Mouse (Mus musculus): ENCODE data around the gene Acot2. TPM values are rescaled to one million over a fixed set of nuclear protein-coding genes. Genes with fewer than 3 reads are reported as not detected.

The Acot2 gene
- polyA plus RNA-seq, 1 experiment = 0.94 TPM

DNA sequence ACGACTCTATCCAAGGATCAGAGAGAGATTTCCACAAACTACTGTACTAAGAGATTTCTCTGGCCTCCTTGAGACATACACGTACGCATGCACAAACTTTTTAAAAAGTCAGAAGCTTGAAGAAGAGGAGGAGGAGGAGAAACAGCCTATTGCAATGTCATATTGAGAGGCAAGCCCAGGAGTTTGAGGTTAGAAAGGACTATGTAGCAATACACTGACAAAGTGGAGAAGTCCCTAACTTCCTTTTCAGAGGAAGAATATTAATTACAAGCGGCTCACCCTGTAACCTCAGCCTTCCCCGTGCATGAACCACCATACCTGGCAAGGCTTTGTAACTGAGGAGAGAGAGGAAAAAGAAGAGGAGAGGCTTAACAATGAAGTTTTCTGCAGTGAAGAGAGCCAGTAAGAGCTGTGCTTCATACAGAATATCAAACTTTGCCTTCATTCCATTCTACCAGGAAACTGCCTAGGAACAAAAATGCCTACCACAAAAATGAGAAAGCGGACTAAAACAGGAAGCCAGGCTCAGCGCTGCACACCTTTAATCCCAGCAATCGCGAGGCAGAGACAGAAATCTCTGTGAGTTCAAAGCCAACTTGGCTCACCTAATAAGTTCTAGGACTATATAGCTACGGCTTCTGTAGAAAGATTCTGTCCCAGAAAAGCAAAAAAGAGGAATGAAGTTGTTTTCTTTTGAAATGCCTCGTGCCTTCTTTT lies 37.7 kb upstream of the Acot2 start:
- no peaks in the 10 kb centered on the region for H3K36me3 ChIP-seq (ENCODE audit: control insufficient read depth, insufficient read depth, low read length)
- TF ChIP-seq POLR2A (IDR thresholded peaks at IDR 0.05; ENCODE audit: control insufficient read depth, low read depth, low read length) = no peak
- TF ChIP-seq CTCF (IDR thresholded peaks at IDR 0.05; ENCODE audit: control insufficient read depth, insufficient read depth, insufficient replicate concordance, low read depth, low read length) = no peak
- H3K4me3 ChIP-seq (ENCODE audit: control insufficient read depth, low read depth, low read length) = peak overlapping the region; percentile 88
- H3K27ac ChIP-seq (ENCODE audit: control insufficient read depth, insufficient read depth, low read depth, low read length) = peak overlapping the region; percentile 82
- no peaks in the 10 kb centered on the region for H3K27me3 ChIP-seq (ENCODE audit: control insufficient read depth, insufficient read depth, low read length)
- H3K4me1 ChIP-seq (ENCODE audit: control insufficient read depth, insufficient read depth, low read length) = peaks cover 17% of the 10 kb centered on the region

- Histone ChIP-seq H3K27me3 (ENCODE audit: control insufficient read depth, insufficient read depth, low read length) (no peaks in the 10 kb centered on the region), H3K4me3 (ENCODE audit: control insufficient read depth, low read depth, low read length) (peak within 1 kb of the TSS; percentile 88), H3K4me1 (ENCODE audit: control insufficient read depth, insufficient read depth, low read length) (peaks cover 17% of the 10 kb centered on the region), H3K27ac (ENCODE audit: control insufficient read depth, insufficient read depth, low read depth, low read length) (peak within 1 kb of the TSS; percentile 82), H3K36me3 (ENCODE audit: control insufficient read depth, insufficient read depth, low read length) (no peaks in the 10 kb centered on the region)
- TF ChIP-seq CTCF (IDR thresholded peaks at IDR 0.05; ENCODE audit: control insufficient read depth, insufficient read depth, insufficient replicate concordance, low read depth, low read length) (no peak), POLR2A (IDR thresholded peaks at IDR 0.05; ENCODE audit: control insufficient read depth, low read depth, low read length) (peak; percentile 63)
Measured at GRCm38 (mm10) chr12:83950493-83950839, 37.2 kb upstream of the Acot2 start, which contains the start of gene Riox1. TSS of gene Riox1 (plus strand) at chr12:83950608.

GRCm38 (mm10) chr12:83950840-83951701 lies 36.6 kb upstream of the Acot2 start:
- Histone ChIP-seq H3K4me3 (ENCODE audit: control insufficient read depth, low read depth, low read length) (peak overlapping the region; percentile 88), H3K27me3 (ENCODE audit: control insufficient read depth, insufficient read depth, low read length) (no peaks in the 10 kb centered on the region), H3K27ac (ENCODE audit: control insufficient read depth, insufficient read depth, low read depth, low read length) (peak overlapping the region; percentile 82), H3K36me3 (ENCODE audit: control insufficient read depth, insufficient read depth, low read length) (no peaks in the 10 kb centered on the region), H3K4me1 (ENCODE audit: control insufficient read depth, insufficient read depth, low read length) (peaks cover 17% of the 10 kb centered on the region)
- no peak for TF ChIP-seq CTCF (IDR thresholded peaks at IDR 0.05; ENCODE audit: control insufficient read depth, insufficient read depth, insufficient replicate concordance, low read depth, low read length)
- no peak for TF ChIP-seq POLR2A (IDR thresholded peaks at IDR 0.05; ENCODE audit: control insufficient read depth, low read depth, low read length)

DNA sequence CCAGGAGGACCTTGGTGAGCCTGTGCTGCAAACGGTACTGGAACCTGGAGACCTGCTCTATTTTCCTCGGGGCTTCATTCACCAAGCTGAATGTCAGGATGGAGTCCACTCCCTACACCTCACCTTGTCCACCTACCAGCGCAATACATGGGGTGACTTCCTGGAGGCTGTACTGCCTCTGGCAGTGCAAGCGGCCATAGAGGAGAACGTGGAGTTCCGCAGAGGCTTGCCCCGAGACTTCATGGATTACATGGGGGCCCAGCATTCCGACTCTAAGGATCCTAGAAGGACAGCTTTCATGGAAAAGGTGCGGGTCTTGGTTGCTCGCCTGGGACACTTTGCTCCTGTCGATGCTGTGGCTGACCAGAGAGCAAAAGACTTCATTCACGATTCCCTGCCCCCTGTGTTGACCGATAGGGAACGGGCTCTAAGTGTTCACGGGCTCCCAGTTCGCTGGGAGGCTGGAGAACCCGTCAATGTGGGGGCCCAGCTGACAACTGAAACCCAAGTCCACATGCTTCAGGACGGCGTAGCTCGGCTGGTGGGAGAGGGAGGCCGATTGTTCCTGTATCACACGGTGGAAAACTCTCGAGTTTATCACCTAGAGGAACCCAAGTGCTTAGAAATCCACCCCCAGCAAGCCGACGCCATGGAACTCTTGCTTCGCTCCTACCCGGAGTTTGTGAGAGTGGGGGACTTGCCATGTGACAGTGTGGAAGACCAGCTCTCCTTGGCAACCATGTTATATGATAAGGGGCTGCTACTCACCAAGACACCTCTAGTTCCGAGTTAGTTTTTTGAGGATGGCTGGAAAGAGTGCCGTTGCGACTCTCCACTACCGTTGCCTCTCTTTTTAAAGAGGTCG lies 35.7 kb upstream of the Acot2 start:
- H3K4me3 ChIP-seq (ENCODE audit: control insufficient read depth, low read depth, low read length) = peak overlapping the region; percentile 88
- TF ChIP-seq POLR2A (IDR thresholded peaks at IDR 0.05; ENCODE audit: control insufficient read depth, low read depth, low read length) (no peak), CTCF (IDR thresholded peaks at IDR 0.05; ENCODE audit: control insufficient read depth, insufficient read depth, insufficient replicate concordance, low read depth, low read length) (no peak)
- no peaks in the 10 kb centered on the region for H3K27me3 ChIP-seq (ENCODE audit: control insufficient read depth, insufficient read depth, low read length)
- H3K36me3 ChIP-seq (ENCODE audit: control insufficient read depth, insufficient read depth, low read length) = no peaks in the 10 kb centered on the region
- no peak overlapping the region; the same call in 1 of the 2 replicates for H3K27ac ChIP-seq (ENCODE audit: control insufficient read depth, insufficient read depth, low read depth, low read length)
- H3K4me1 ChIP-seq (ENCODE audit: control insufficient read depth, insufficient read depth, low read length) = peaks cover 17% of the 10 kb centered on the region

GRCm38 (mm10) chr12:83958278-83958677 lies 29.4 kb upstream of the Acot2 start:
- H3K27me3 ChIP-seq (ENCODE audit: control insufficient read depth, insufficient read depth, low read length) = no peaks in the 10 kb centered on the region
- TF ChIP-seq CTCF (IDR thresholded peaks at IDR 0.05; ENCODE audit: control insufficient read depth, insufficient read depth, insufficient replicate concordance, low read depth, low read length) = no peak
- no peak for TF ChIP-seq POLR2A (IDR thresholded peaks at IDR 0.05; ENCODE audit: control insufficient read depth, low read depth, low read length)
- H3K4me1 ChIP-seq (ENCODE audit: control insufficient read depth, insufficient read depth, low read length) = no peaks in the 10 kb centered on the region
- no peak overlapping the region for H3K27ac ChIP-seq (ENCODE audit: control insufficient read depth, insufficient read depth, low read depth, low read length)
- no peaks in the 10 kb centered on the region for H3K36me3 ChIP-seq (ENCODE audit: control insufficient read depth, insufficient read depth, low read length)
- H3K4me3 ChIP-seq (ENCODE audit: control insufficient read depth, low read depth, low read length) = no peak overlapping the region

GRCm38 (mm10) chr12:83965235-83965634 lies 22.4 kb upstream of the Acot2 start:
- TF ChIP-seq CTCF (IDR thresholded peaks at IDR 0.05; ENCODE audit: control insufficient read depth, insufficient read depth, insufficient replicate concordance, low read depth, low read length) (no peak), POLR2A (IDR thresholded peaks at IDR 0.05; ENCODE audit: control insufficient read depth, low read depth, low read length) (no peak)
- Histone ChIP-seq H3K36me3 (ENCODE audit: control insufficient read depth, insufficient read depth, low read length) (no peaks in the 10 kb centered on the region), H3K27me3 (ENCODE audit: control insufficient read depth, insufficient read depth, low read length) (no peaks in the 10 kb centered on the region), H3K27ac (ENCODE audit: control insufficient read depth, insufficient read depth, low read depth, low read length) (no peak overlapping the region), H3K4me1 (ENCODE audit: control insufficient read depth, insufficient read depth, low read length) (no peaks in the 10 kb centered on the region), H3K4me3 (ENCODE audit: control insufficient read depth, low read depth, low read length) (no peak overlapping the region)

Measured in testis, adult 2 months (tissue).